Mouse (Mus musculus): ENCODE measurements around the gene Trappc2l. TPM values are rescaled to one million over a fixed set of nuclear protein-coding genes. Genes with fewer than 3 reads are reported as not detected.

The Trappc2l gene
- polyA plus RNA-seq, 1 experiment: 302 TPM

DNA sequence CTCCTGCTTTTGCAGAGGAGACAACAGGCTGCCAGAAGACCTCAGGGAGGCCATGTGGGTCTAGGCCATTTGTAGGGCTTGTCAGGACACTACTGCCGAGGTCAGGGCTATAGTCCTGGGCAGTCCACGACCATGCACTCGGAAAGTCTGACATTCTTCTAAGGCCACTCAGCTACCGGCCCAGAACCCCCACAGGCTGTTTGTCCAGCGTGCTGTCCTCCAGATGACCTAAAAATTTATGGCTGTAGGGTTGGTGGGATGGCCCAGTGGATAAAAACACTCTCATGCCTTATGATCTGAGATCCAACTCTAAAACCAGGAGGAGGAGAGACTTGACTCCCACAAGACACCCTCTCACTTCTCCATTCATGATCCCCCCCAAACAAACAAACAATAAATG, 52.2 kb downstream of the Trappc2l start:
- peak overlapping the region; percentile 71 for H3K27ac ChIP-seq (ENCODE audit: insufficient read depth, low read depth, low read length)

DNA sequence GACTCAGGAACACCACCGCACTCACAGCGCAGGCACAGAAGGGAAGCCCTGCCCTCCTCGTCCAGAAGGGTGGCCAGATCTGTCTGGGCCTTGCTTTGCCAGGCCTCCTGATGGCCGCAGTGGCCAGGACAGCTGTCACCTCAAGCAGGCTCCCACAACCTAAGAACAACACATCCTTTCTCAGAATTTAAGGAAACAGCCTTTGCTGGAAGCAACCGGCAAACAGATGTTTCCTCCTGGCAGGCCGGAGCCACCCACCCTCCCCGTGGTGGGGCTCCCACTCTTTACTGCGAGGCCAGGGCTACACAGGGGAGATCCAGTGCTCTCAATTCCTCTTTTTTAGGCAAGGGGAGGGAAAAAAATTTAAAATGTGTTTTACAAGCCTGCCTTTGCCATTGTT, 53.8 kb downstream of the Trappc2l start:
- Histone ChIP-seq H3K4me1 (ENCODE audit: control insufficient read depth, insufficient read depth, low read length) (peaks cover 17% of the 10 kb centered on the region; the same call in 1 of the 2 replicates), H3K27me3 (replicated peaks; ENCODE audit: control insufficient read depth, insufficient read depth, low read length) (no peaks in the 10 kb centered on the region), H3K27ac (ENCODE audit: insufficient read depth, low read depth, low read length) (peak overlapping the region; percentile 88), H3K4me3 (ENCODE audit: insufficient read depth, low read depth, low read length) (no peak overlapping the region), H3K36me3 (ENCODE audit: control insufficient read depth, insufficient read depth, low read length) (no peaks in the 10 kb centered on the region)
- 49% methylated on average over 8 of the region's 8 CpGs for WGBS
- DNase-seq: peak; percentile 85
- no peak for TF ChIP-seq CTCF (conservative IDR thresholded peaks at IDR 0.05; ENCODE audit: insufficient read depth, insufficient read length, low read depth, low read length)
- TF ChIP-seq POLR2A (IDR thresholded peaks at IDR 0.05; ENCODE audit: low read depth, low read length): no peak

More for the DNA sequence above, 52.2 kb downstream of the Trappc2l start:
- no peaks in the 10 kb centered on the region for H3K36me3 ChIP-seq (ENCODE audit: control insufficient read depth, insufficient read depth, low read length)
- 41% methylated on average over 5 of the region's 5 CpGs for WGBS
- no peaks in the 10 kb centered on the region for H3K27me3 ChIP-seq (replicated peaks; ENCODE audit: control insufficient read depth, insufficient read depth, low read length)
- peak; percentile 36 for DNase-seq
- H3K4me1 ChIP-seq (ENCODE audit: control insufficient read depth, insufficient read depth, low read length): peaks cover 17% of the 10 kb centered on the region; the same call in 1 of the 2 replicates
- H3K4me3 ChIP-seq (ENCODE audit: insufficient read depth, low read depth, low read length): no peak overlapping the region
- no peak for TF ChIP-seq CTCF (conservative IDR thresholded peaks at IDR 0.05; ENCODE audit: insufficient read depth, insufficient read length, low read depth, low read length)
- TF ChIP-seq POLR2A (IDR thresholded peaks at IDR 0.05; ENCODE audit: low read depth, low read length): no peak

DNA sequence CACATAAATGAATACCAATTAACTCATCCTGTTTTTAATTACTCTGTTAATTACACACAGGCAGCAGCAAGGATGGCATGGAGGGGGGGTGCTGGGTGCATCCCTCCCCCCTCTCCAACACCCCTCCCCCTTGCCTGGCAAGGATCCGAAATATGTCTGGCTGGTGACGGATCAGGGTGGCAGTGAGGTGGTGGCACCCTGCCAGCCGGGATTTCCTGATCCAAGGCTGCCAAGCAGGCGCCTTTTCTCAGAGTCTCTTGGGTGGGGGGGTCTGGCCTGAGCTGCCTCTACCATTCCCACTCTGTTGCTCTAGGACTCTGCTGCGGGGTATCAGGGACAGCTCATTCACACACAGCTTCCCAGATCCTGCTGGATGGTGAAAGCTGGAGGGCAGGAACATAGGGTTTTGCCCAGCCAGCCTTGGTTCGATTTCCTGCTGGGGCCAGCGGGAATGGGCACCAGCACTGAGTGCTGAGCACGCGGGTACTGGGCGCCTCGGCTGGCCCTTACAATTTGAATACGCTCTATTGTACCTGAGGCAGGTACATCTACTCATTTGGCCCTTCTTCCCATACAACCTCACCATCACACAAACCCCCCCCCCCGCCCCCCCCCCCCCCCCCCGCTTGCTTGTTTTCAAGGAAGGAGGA, 54.4 kb downstream of the Trappc2l start:
- 35% methylated on average over 14 of the region's 14 CpGs for WGBS
- peak; percentile 85 for DNase-seq
- Histone ChIP-seq H3K36me3 (ENCODE audit: control insufficient read depth, insufficient read depth, low read length) (no peaks in the 10 kb centered on the region), H3K4me1 (ENCODE audit: control insufficient read depth, insufficient read depth, low read length) (peaks cover 17% of the 10 kb centered on the region; the same call in 1 of the 2 replicates), H3K27ac (ENCODE audit: insufficient read depth, low read depth, low read length) (peak overlapping the region; percentile 88), H3K4me3 (ENCODE audit: insufficient read depth, low read depth, low read length) (no peak overlapping the region), H3K27me3 (replicated peaks; ENCODE audit: control insufficient read depth, insufficient read depth, low read length) (no peaks in the 10 kb centered on the region)
- TF ChIP-seq CTCF (conservative IDR thresholded peaks at IDR 0.05; ENCODE audit: insufficient read depth, insufficient read length, low read depth, low read length): no peak
- TF ChIP-seq POLR2A (IDR thresholded peaks at IDR 0.05; ENCODE audit: low read depth, low read length): no peak

Other genes with a start within 250 kb of the Trappc2l start
- gene Zc3h18, start 235.0 kb upstream of the Trappc2l start, polyA plus RNA-seq (2012; rRNA removed): 23.3 and 24.1 TPM in 2 replicates
- 0.11 TPM in 1 of 2 replicates, not detected in the other for gene Il17c, start 189.6 kb upstream of the Trappc2l start, polyA plus RNA-seq (2012; rRNA removed)
- gene Cyba, start 178.7 kb upstream of the Trappc2l start, polyA plus RNA-seq (2012; rRNA removed): 1,266 and 1,342 TPM in 2 replicates
- gene Mvd, start 168.2 kb upstream of the Trappc2l start, polyA plus RNA-seq (2012; rRNA removed): 68.7 and 77.3 TPM in 2 replicates
- gene Snai3, start 150.9 kb upstream of the Trappc2l start, polyA plus RNA-seq (2012; rRNA removed): 1.6 and 1.7 TPM in 2 replicates
- gene Rnf166, start 135.6 kb upstream of the Trappc2l start, polyA plus RNA-seq (2012; rRNA removed): 64.4 and 64.5 TPM in 2 replicates
- gene Ctu2, start 135.5 kb upstream of the Trappc2l start, polyA plus RNA-seq (2012; rRNA removed): 16.8 and 21.1 TPM in 2 replicates
- 102 and 121 TPM in 2 replicates for gene Piezo1, start 60.3 kb upstream of the Trappc2l start, polyA plus RNA-seq (2012; rRNA removed)
- 7.1 and 8.6 TPM in 2 replicates for gene Cdt1, start 43.6 kb upstream of the Trappc2l start, polyA plus RNA-seq (2012; rRNA removed)
- gene Aprt, start 34.7 kb upstream of the Trappc2l start, polyA plus RNA-seq (2012; rRNA removed): 177 and 190 TPM in 2 replicates
- gene Galns, start 177 bp upstream of the Trappc2l start, polyA plus RNA-seq (2012; rRNA removed): 36.2 and 44.5 TPM in 2 replicates
- 0.11 TPM in 2 replicates for gene Pabpn1l, start 11.1 kb downstream of the Trappc2l start, polyA plus RNA-seq (2012; rRNA removed)
- gene Cbfa2t3, start 87.5 kb downstream of the Trappc2l start, polyA plus RNA-seq (2012; rRNA removed): 5.5 and 6.7 TPM in 2 replicates
- 73.9 and 74.9 TPM in 2 replicates for gene Acsf3, start 163.8 kb downstream of the Trappc2l start, polyA plus RNA-seq (2012; rRNA removed)
- gene Cdh15, start 236.3 kb downstream of the Trappc2l start, polyA plus RNA-seq (2012; rRNA removed): 0.11 TPM in 1 of 2 replicates, not detected in the other